Mouse (Mus musculus) kidney, postnatal 25 days (tissue): ENCODE measurements at regions not wholly inside any gene's neighbourhood (a gene's known extent, or its start where the extent isn't known, plus 50 kb on each side); places are given as distances from the start of the nearest gene placed in this dataset.

Experiments used
- DNase-seq, 2 experiments: peaks; one replicate each; pipeline ENCODE4 v3.0.0; 2021; ENCODE audit warnings: mixed read lengths in 2 of 2

- no peak for DNase-seq
Measured at GRCm38 (mm10) chr5:39159651-39160050, 283.0 kb upstream of the Clnk start.

- DNase-seq = no peak
Measured at GRCm38 (mm10) chr5:39155763-39156162, 279.2 kb upstream of the Clnk start.

- no peak for DNase-seq
Measured at GRCm38 (mm10) chr5:39153291-39153794, 276.7 kb upstream of the Clnk start.

GRCm38 (mm10) chr5:39151917-39152316 is 275.3 kb upstream of the Clnk start:
- no peak for DNase-seq

GRCm38 (mm10) chr5:39150891-39151290 is 274.3 kb upstream of the Clnk start:
- no peak for DNase-seq

GRCm38 (mm10) chr5:39145658-39146057 is 269.0 kb upstream of the Clnk start:
- DNase-seq = no peak

- no peak for DNase-seq
Measured at GRCm38 (mm10) chr5:39144225-39144624, 267.6 kb upstream of the Clnk start.

GRCm38 (mm10) chr5:39143648-39144047 is 267.0 kb upstream of the Clnk start:
- no peak for DNase-seq

GRCm38 (mm10) chr5:39138375-39138774 is 261.8 kb upstream of the Clnk start:
- no peak for DNase-seq

GRCm38 (mm10) chr5:39128931-39129330 is 252.3 kb upstream of the Clnk start:
- no peak for DNase-seq

GRCm38 (mm10) chr5:39126833-39127232 is 250.2 kb upstream of the Clnk start:
- DNase-seq = no peak

GRCm38 (mm10) chr5:39126270-39126691 is 249.7 kb upstream of the Clnk start:
- peak in 1 of 2 experiments; percentile 3 for DNase-seq

- DNase-seq = no peak
Measured at GRCm38 (mm10) chr5:39110336-39110735, 233.7 kb upstream of the Clnk start.

- no peak for DNase-seq
Measured at GRCm38 (mm10) chr5:39109526-39109925, 232.9 kb upstream of the Clnk start.

GRCm38 (mm10) chr5:39099113-39099512 is 222.5 kb upstream of the Clnk start:
- peak; percentile 54 to 65 for DNase-seq

- no peak for DNase-seq
Measured at GRCm38 (mm10) chr5:39094875-39095274, 218.3 kb upstream of the Clnk start.

GRCm38 (mm10) chr5:39076555-39077178 is 200.1 kb upstream of the Clnk start:
- peak in 1 of 2 experiments; percentile 9 for DNase-seq

GRCm38 (mm10) chr5:39069683-39070082 is 193.1 kb upstream of the Clnk start:
- no peak for DNase-seq

- DNase-seq = no peak
Measured at GRCm38 (mm10) chr5:39063061-39063460, 186.4 kb upstream of the Clnk start.

GRCm38 (mm10) chr5:39052490-39053250 is 176.1 kb upstream of the Clnk start:
- DNase-seq = no peak

- no peak for DNase-seq
Measured at GRCm38 (mm10) chr5:39050512-39050911, 173.9 kb upstream of the Clnk start.

- DNase-seq = no peak
Measured at GRCm38 (mm10) chr5:39049141-39049540, 172.5 kb upstream of the Clnk start.

GRCm38 (mm10) chr5:39040467-39040866 is 163.9 kb upstream of the Clnk start:
- DNase-seq = no peak

- DNase-seq = no peak
Measured at GRCm38 (mm10) chr5:39023241-39023640, 146.6 kb upstream of the Clnk start.
